In genomic region chr5:31576539-31576975, GRCm38 (mm10) we compare ENCODE assay signal across 8 mouse cellular contexts. TPM values are rescaled to one million over a fixed set of nuclear protein-coding genes. Genes with fewer than 3 reads are reported as not detected.
DNase-seq lines count a peak whose midpoint lies in the region.

No protein-coding gene starts in this region.

- peak; percentile 20 for DNase-seq in heart, adult 8-10 months (ENCODE audit: low spot score)
- no peak for DNase-seq in heart, postnatal 4 days
- DNase-seq in 3134 (ENCODE audit: extremely low read depth, insufficient read length, low spot score) = peak; percentile 93
- peak; percentile 76 for DNase-seq in adrenal gland, postnatal 14 days
- DNase-seq in kidney, postnatal 4 days = peak; percentile 40 to 67
- DNase-seq in thymus, postnatal 10 days (ENCODE audit: low spot score in 2 of 2) = no peak
- no peak for DNase-seq in cerebellum, adult 11 months
- DNase-seq in spleen, postnatal 14 days (ENCODE audit: low spot score in 2 of 2) = no peak

RNA-seq across cellular contexts. Expression of gene Mrpl33, which starts 20.2 kb away (rescaled TPM):
- 100 to 1,000 TPM; 306 to 352 (median 322) TPM for total RNA-seq in heart, adult 8-10 months (2022)
- 100 to 1,000 TPM; 276 to 287 TPM for total RNA-seq in heart, postnatal 4 days (2021)
- 300 and 306 TPM in 2 replicates for total RNA-seq in adrenal gland, postnatal 14 days (2021)

RNA-seq across cellular contexts. Expression of gene Supt7l, which starts 49.0 kb away (rescaled TPM):
- 10 to 100 TPM; 12.8 to 13.8 (median 12.9) TPM for total RNA-seq in heart, adult 8-10 months (2022)
- total RNA-seq in heart, postnatal 4 days (2021) = 10 to 100 TPM; 16.1 to 16.4 TPM
- total RNA-seq in adrenal gland, postnatal 14 days (2021) = 18.6 and 20.1 TPM in 2 replicates

RNA-seq across cellular contexts. Expression of gene Slc4a1ap, which starts 49.8 kb away (rescaled TPM):
- total RNA-seq in heart, adult 8-10 months (2022) = 10 to 100 TPM; 20.2 to 24.4 (median 23.1) TPM
- total RNA-seq in heart, postnatal 4 days (2021) = 10 to 100 TPM; 21.2 to 21.4 TPM
- total RNA-seq in adrenal gland, postnatal 14 days (2021) = 30.1 and 30.4 TPM in 2 replicates

Comparison
In these comparisons a context has a peak if more than half of its experiments do, and no peak if none do; other contexts are left out.
1. DNase-seq: peak in heart, adult 8-10 months (single experiment), 3134 (single experiment), adrenal gland, postnatal 14 days (single experiment) and kidney, postnatal 4 days (2 of 2); none in heart, postnatal 4 days (single experiment), thymus, postnatal 10 days (0 of 2), cerebellum, adult 11 months (single experiment) and spleen, postnatal 14 days (0 of 2).